Mouse (Mus musculus) midbrain, postnatal 0 days (tissue): ENCODE measurements around the gene Yae1d1. TPM values are rescaled to one million over a fixed set of nuclear protein-coding genes. Genes with fewer than 3 reads are reported as not detected.

Experiments
- ATAC-seq: fragments of 200-750 bp; cut with Nextera tagmentation; 2 replicates; pipeline ENCODE4 v1.8.0; 2017; ENCODE audit warnings: moderate number of reproducible peaks, mild to moderate bottlenecking, moderate TSS enrichment, moderate library complexity; ENCODE audit not compliant: low FRiP score
- DNase-seq: peaks from one replicate; pipeline ENCODE4 v3.0.0-alpha.2; 2015; ENCODE audit warnings: low spot score
- H3K27ac ChIP-seq: fragments of 300-500 bp; sonication (generic); 2 replicates; pipeline ENCODE4 v1.5.1; 2014; ENCODE audit warnings: low read depth, mild to moderate bottlenecking, low read length, mixed read lengths
- H3K27me3 ChIP-seq: fragments of 300-500 bp; sonication (generic); 2 replicates; pipeline ENCODE4 v1.6.1; 2014; ENCODE audit warnings: low read length, control low read depth, mixed read lengths; ENCODE audit not compliant: insufficient read depth
- H3K36me3 ChIP-seq: fragments of 300-500 bp; sonication (generic); 2 replicates; pipeline ENCODE4 v1.6.1; 2014; ENCODE audit warnings: low read length, control low read depth, mixed read lengths; ENCODE audit not compliant: insufficient read depth
- H3K4me1 ChIP-seq: fragments of 300-500 bp; sonication (generic); 2 replicates; pipeline ENCODE4 v1.6.1; 2014; ENCODE audit warnings: mild to moderate bottlenecking, control low read depth, antibody characterized with exemption, low read length, mixed read lengths; ENCODE audit not compliant: insufficient read depth
- H3K4me2 ChIP-seq: fragments of 300-500 bp; sonication (generic); 2 replicates; pipeline ENCODE4 v1.6.1; 2014; ENCODE audit warnings: low read depth, mild to moderate bottlenecking, low read length, mixed read lengths; ENCODE audit not compliant: poor library complexity, severe bottlenecking
- H3K4me3 ChIP-seq: fragments of 300-500 bp; sonication (generic); 2 replicates; pipeline ENCODE4 v1.5.1; 2014; ENCODE audit warnings: low read depth, mild to moderate bottlenecking, low read length, moderate library complexity
- H3K9ac ChIP-seq: fragments of 300-500 bp; sonication (generic); replicated peaks from 2 replicates; pipeline ENCODE4 v1.6.1; 2014; ENCODE audit warnings: mild to moderate bottlenecking, low read length, moderate library complexity, mixed read lengths; ENCODE audit not compliant: poor library complexity, severe bottlenecking
- H3K9me3 ChIP-seq: fragments of 300-500 bp; sonication (generic); 2 replicates; pipeline ENCODE4 v1.6.1; 2016; ENCODE audit warnings: low read length, control low read depth
- CTCF ChIP-seq: IDR thresholded peaks from 2 replicates; pipeline ENCODE4 v1.5.1; 2016; ENCODE audit warnings: antibody characterized with exemption, mild to moderate bottlenecking
- WGBS: fragments of 180-500 bp; shearing (Covaris S2); extraction: QIAGEN DNeasy Blood & Tissue Kit; methylation state at CpG from one replicate; pipeline ENCODE4 v1.1.7; 2014; 5-methylcytosine and 5-hydroxymethylcytosine counted together
- polyA plus RNA-seq: library from polyadenylated mRNA; unstranded; fragments of >200 nt; fragmentation: Nextera tagmentation; extraction: Ambion mirVana; gene quantifications from 2 replicates; pipeline ENCODE4 v1.2.1, GENCODE M21; 2015
- total RNA-seq: library from RNA; depleted of rRNA; stranded (reverse); fragments of >200 nt; gene quantifications from 2 replicates; pipeline ENCODE4 v1.2.3, GENCODE M21; 2014

The Yae1d1 gene
- total and polyA plus RNA-seq, 2 experiments from 2014 or later: 16.7 to 62.6 TPM

GRCm38 (mm10) chr13:17992009-17992408, 1.1 kb downstream of the Yae1d1 start:
- Histone ChIP-seq H3K4me3 (peak overlapping the region; percentile 50; the same call in 1 of the 2 replicates), H3K27me3 (no peaks in the 10 kb centered on the region), H3K36me3 (peaks cover 3% of the 10 kb centered on the region; the same call in 1 of the 2 replicates), H3K9ac (no peak overlapping the region), H3K27ac (no peak overlapping the region), H3K9me3 (no peaks in the 10 kb centered on the region), H3K4me2 (peak overlapping the region; percentile 60), H3K4me1 (no peaks in the 10 kb centered on the region; the same call in 1 of the 2 replicates)
- no peak for TF ChIP-seq CTCF
- DNase-seq (no peak), ATAC-seq (no peak)
- WGBS: 88% methylated on average over 4 of the region's 4 CpGs

GRCm38 (mm10) chr13:17983194-17983593, 10.0 kb downstream of the Yae1d1 start:
- peak; percentile 68 for DNase-seq
- peaks cover 4% of the 10 kb centered on the region; the same call in 1 of the 2 replicates for H3K36me3 ChIP-seq
- no peak overlapping the region for H3K4me3 ChIP-seq
- H3K27me3 ChIP-seq: no peaks in the 10 kb centered on the region
- H3K27ac ChIP-seq: no peak overlapping the region
- H3K9ac ChIP-seq: no peak overlapping the region
- WGBS: 54% methylated on average over 4 of the region's 4 CpGs
- peak; percentile 80 for TF ChIP-seq CTCF
- no peak overlapping the region for H3K4me2 ChIP-seq
- H3K4me1 ChIP-seq: no peaks in the 10 kb centered on the region
- peak; percentile 38; the same call in 1 of the 2 replicates for ATAC-seq
- H3K9me3 ChIP-seq: no peaks in the 10 kb centered on the region

- ATAC-seq: no peak
- Histone ChIP-seq H3K4me2 (no peak overlapping the region), H3K4me1 (no peaks in the 10 kb centered on the region), H3K36me3 (peaks cover 4% of the 10 kb centered on the region; the same call in 1 of the 2 replicates), H3K9me3 (no peaks in the 10 kb centered on the region), H3K27me3 (no peaks in the 10 kb centered on the region), H3K9ac (no peak overlapping the region), H3K27ac (no peak overlapping the region), H3K4me3 (no peak overlapping the region)
- no peak for TF ChIP-seq CTCF
- DNase-seq: no peak
- 90% methylated on average over 5 of the region's 5 CpGs for WGBS
These were observed 10.5 kb downstream of the Yae1d1 start for GRCm38 (mm10) chr13:17982634-17983033.

GRCm38 (mm10) chr13:17976854-17977739, 16.1 kb downstream of the Yae1d1 start:
- ATAC-seq (no peak), DNase-seq (no peak)
- Histone ChIP-seq H3K36me3 (no peaks in the 10 kb centered on the region), H3K4me2 (no peak overlapping the region), H3K27ac (no peak overlapping the region), H3K4me1 (no peaks in the 10 kb centered on the region), H3K27me3 (no peaks in the 10 kb centered on the region), H3K4me3 (no peak overlapping the region), H3K9ac (no peak overlapping the region), H3K9me3 (no peaks in the 10 kb centered on the region)
- WGBS: 82% methylated on average over 8 of the region's 8 CpGs
- TF ChIP-seq CTCF: no peak

- no peak for ATAC-seq
- TF ChIP-seq CTCF: no peak
- H3K27ac ChIP-seq: no peak overlapping the region
- H3K27me3 ChIP-seq: no peaks in the 10 kb centered on the region
- H3K4me2 ChIP-seq: no peak overlapping the region
- 72% methylated on average over 2 of the region's 2 CpGs for WGBS
- no peaks in the 10 kb centered on the region for H3K4me1 ChIP-seq
- no peak for DNase-seq
- H3K9ac ChIP-seq: no peak overlapping the region
- no peak overlapping the region for H3K4me3 ChIP-seq
- H3K9me3 ChIP-seq: no peaks in the 10 kb centered on the region
- H3K36me3 ChIP-seq: no peaks in the 10 kb centered on the region
These were observed 17.3 kb downstream of the Yae1d1 start for GRCm38 (mm10) chr13:17975891-17976290.

- Histone ChIP-seq H3K27ac (no peak overlapping the region), H3K9ac (no peak overlapping the region), H3K9me3 (no peaks in the 10 kb centered on the region), H3K4me1 (no peaks in the 10 kb centered on the region), H3K27me3 (no peaks in the 10 kb centered on the region), H3K4me2 (no peak overlapping the region), H3K4me3 (no peak overlapping the region), H3K36me3 (no peaks in the 10 kb centered on the region)
- no peak for TF ChIP-seq CTCF
- no peak for ATAC-seq
- no peak for DNase-seq
- 84% methylated on average over 1 of the region's 1 CpGs for WGBS
These were observed 17.7 kb downstream of the Yae1d1 start for GRCm38 (mm10) chr13:17975457-17975856.
